Mouse (Mus musculus) ES-E14 (cell line): ENCODE results near the gene Stx7. TPM values are rescaled to one million over a fixed set of nuclear protein-coding genes. Genes with fewer than 3 reads are reported as not detected.
A peak's percentile ranks its signal among the peaks of the same experiment; 100 is the strongest.

ENCODE experiments used
- DNase-seq: peaks from one replicate; pipeline ENCODE4 v3.0.0-alpha.2; 2013; ENCODE audit warnings: low read depth, low spot score
- H3K27ac ChIP-seq: 2 replicates; pipeline ENCODE4 v1.5.1; 2012; ENCODE audit warnings: low read depth, mild to moderate bottlenecking, low read length, moderate library complexity, mixed read lengths; ENCODE audit not compliant: poor library complexity, insufficient read depth, severe bottlenecking
- H3K36me3 ChIP-seq: 2 replicates; pipeline ENCODE4 v1.6.1; 2012; ENCODE audit warnings: mild to moderate bottlenecking, low read length, moderate library complexity, mixed read lengths; ENCODE audit not compliant: control insufficient read depth, poor library complexity, insufficient read depth, severe bottlenecking
- H3K4me1 ChIP-seq, 2 experiments: fragments of 150-350 bp in 1 of 2; sonication (generic) in 1 of 2; 2 replicates each; pipeline ENCODE4 v1.6.1; 2012; ENCODE audit warnings: low read length in 2 of 2, mild to moderate bottlenecking in 1 of 2, mixed read lengths in 1 of 2; ENCODE audit not compliant: control insufficient read depth in 2 of 2, insufficient read depth in 2 of 2, poor library complexity in 1 of 2
- H3K4me3 ChIP-seq, 2 experiments: fragments of 150-350 bp in 1 of 2; sonication (generic) in 1 of 2; 2 replicates each; pipeline ENCODE4 v1.5.1; 2012; ENCODE audit warnings: low read length in 2 of 2, low read depth in 1 of 2, mild to moderate bottlenecking in 1 of 2, mixed read lengths in 1 of 2; ENCODE audit not compliant: insufficient read depth in 1 of 2, poor library complexity in 1 of 2, severe bottlenecking in 1 of 2
- H3K9ac ChIP-seq: 2 replicates; pipeline ENCODE4 v1.6.1; 2012; ENCODE audit warnings: low read depth, mild to moderate bottlenecking, low read length, mixed read lengths; ENCODE audit not compliant: poor library complexity, insufficient read depth, severe bottlenecking
- H3K9me3 ChIP-seq: fragments of 150-350 bp; sonication (generic); 2 replicates; pipeline ENCODE4 v1.6.1; 2012; ENCODE audit warnings: low read depth, mild to moderate bottlenecking, low read length; ENCODE audit not compliant: control insufficient read depth, insufficient read depth
- CHD2 ChIP-seq: IDR thresholded peaks from 2 replicates; pipeline ENCODE4 v1.6.1; 2014; ENCODE audit warnings: mild to moderate bottlenecking, low read depth, low read length, inconsistent platforms
- HCFC1 ChIP-seq: IDR thresholded peaks from 2 replicates; pipeline ENCODE4 v1.6.1; 2012; ENCODE audit warnings: low read length, inconsistent platforms, borderline replicate concordance; ENCODE audit not compliant: insufficient read depth
- MAFK ChIP-seq: IDR thresholded peaks from 2 replicates; pipeline ENCODE4 v1.6.1; 2014; ENCODE audit warnings: mild to moderate bottlenecking, low read depth, low read length, inconsistent platforms; ENCODE audit not compliant: insufficient read depth
- ZC3H11A ChIP-seq: IDR thresholded peaks from 2 replicates; pipeline ENCODE4 v1.6.1; 2012; ENCODE audit warnings: low read depth, mild to moderate bottlenecking, inconsistent platforms, low read length, borderline replicate concordance
- ZNF384 ChIP-seq: IDR thresholded peaks from 2 replicates; pipeline ENCODE4 v1.6.1; 2012; ENCODE audit warnings: low read depth, low read length, inconsistent platforms
- in situ Hi-C, 2 experiments: fragments of 600-800 bp; cut with MboI; formaldehyde crosslinking; loops; one replicate each; pipeline ENCODE4 v1.15.1; 2025; ENCODE audit warnings: low sequenced_read_pairs in 2 of 2, inconsistent platforms in 1 of 2; ENCODE audit not compliant: unreplicated experiment in 2 of 2
- total RNA-seq: library from RNA; depleted of rRNA; stranded (reverse); fragments of 300-350 nt; gene quantifications from 2 replicates; pipeline ENCODE4 v1.2.3, GENCODE M21; 2012

Gene Stx7
- total RNA-seq, 1 experiment, result 44.5 TPM

DNA sequence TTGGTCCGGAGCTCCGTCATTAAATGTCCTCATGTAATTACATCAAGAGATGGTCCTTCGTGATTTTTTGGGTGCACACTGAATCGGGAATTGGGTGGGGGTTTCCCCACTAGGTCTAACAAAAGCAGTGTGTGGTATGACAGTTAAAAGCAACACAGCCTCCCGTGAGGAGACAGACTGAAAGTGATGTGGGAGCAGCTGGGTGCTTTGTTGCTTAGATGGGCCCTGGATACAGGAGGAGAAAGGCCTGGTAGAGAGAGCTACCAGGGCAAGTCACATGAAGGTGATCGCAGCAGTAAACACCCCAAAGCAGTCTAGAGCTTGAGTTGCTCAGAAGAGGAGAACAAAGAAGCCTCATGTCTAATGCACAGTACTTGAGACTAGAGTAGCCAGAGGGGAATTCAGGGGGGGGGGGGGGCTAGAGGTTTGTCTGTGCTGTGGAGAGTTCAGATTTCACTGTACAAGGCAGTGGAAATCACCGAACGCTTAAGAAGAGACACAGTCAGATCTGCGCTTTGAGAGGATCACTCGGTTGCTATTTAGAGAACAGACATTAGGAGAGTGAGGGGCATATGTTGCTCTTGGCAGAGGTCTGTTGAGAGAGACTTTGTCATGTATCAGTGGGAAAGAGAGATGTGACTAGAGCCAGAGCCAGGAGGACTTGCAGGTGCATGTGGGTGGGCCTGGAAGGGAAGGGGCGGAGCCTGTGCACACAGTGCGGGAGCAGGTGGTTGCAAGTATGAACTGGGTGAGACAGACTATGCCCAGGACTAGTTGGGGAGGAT, 9.6 kb downstream of the Stx7 start:
- no peak for DNase-seq
- no peaks in the 10 kb centered on the region for H3K9me3 ChIP-seq
- in situ Hi-C loops, result no loop called here
- TF ChIP-seq CHD2 (no peak), ZNF384 (no peak), ZC3H11A (no peak), HCFC1 (no peak), MAFK (no peak)
- peaks cover 2% of the 10 kb centered on the region in 2 experiments; a peak in 1 of 4 replicates for H3K4me1 ChIP-seq
- peaks cover 2% of the 10 kb centered on the region; the same call in 1 of the 2 replicates for H3K36me3 ChIP-seq
- no peak overlapping the region for H3K9ac ChIP-seq
- H3K27ac ChIP-seq, result no peak overlapping the region
- H3K4me3 ChIP-seq, result no peak overlapping the region

GRCm38 (mm10) chr10:24159575-24159974, 10.5 kb downstream of the Stx7 start:
- Histone ChIP-seq H3K9ac (no peak overlapping the region), H3K9me3 (no peaks in the 10 kb centered on the region), H3K36me3 (peaks cover 2% of the 10 kb centered on the region; the same call in 1 of the 2 replicates), H3K4me3 (no peak overlapping the region), H3K4me1 (peaks cover 2 to 4% of the 10 kb centered on the region in 2 experiments; a peak in 2 of 4 replicates), H3K27ac (no peak overlapping the region)
- no peak for TF ChIP-seq HCFC1
- TF ChIP-seq MAFK, result no peak
- no peak for TF ChIP-seq ZC3H11A
- no peak for TF ChIP-seq CHD2
- TF ChIP-seq ZNF384, result no peak
- DNase-seq, result no peak
- in situ Hi-C loops, result no loop called here

GRCm38 (mm10) chr10:24160349-24160748, 11.2 kb downstream of the Stx7 start:
- no peak overlapping the region for H3K4me3 ChIP-seq
- no peak for DNase-seq

GRCm38 (mm10) chr10:24164137-24164908, 15.2 kb downstream of the Stx7 start:
- H3K27ac ChIP-seq, result peak overlapping the region; percentile 35; the same call in 1 of the 2 replicates
- H3K9ac ChIP-seq, result no peak overlapping the region
- no peak for DNase-seq
- H3K36me3 ChIP-seq, result no peaks in the 10 kb centered on the region; the same call in 1 of the 2 replicates
- H3K4me3 ChIP-seq, result no peak overlapping the region; a peak in 1 of 4 replicates
- no peaks in the 10 kb centered on the region for H3K9me3 ChIP-seq
- peaks cover 3 to 19% of the 10 kb centered on the region in 2 experiments; a peak in 2 of 4 replicates for H3K4me1 ChIP-seq
- TF ChIP-seq ZC3H11A (no peak), CHD2 (no peak), ZNF384 (no peak), HCFC1 (no peak), MAFK (no peak)
- in situ Hi-C loops, result loop anchor here in 1 of 2 experiments (10.0 kb wide), 1 partner anchor 140 kb away; no protein-coding TSS in a partner anchor

More at GRCm38 (mm10) chr10:24160349-24160748, 11.2 kb downstream of the Stx7 start:
- in situ Hi-C loops, result loop anchor here in 1 of 2 experiments (10.0 kb wide), 1 partner anchor 144 kb away; no protein-coding TSS in a partner anchor
- Histone ChIP-seq H3K4me1 (peaks cover 4 to 9% of the 10 kb centered on the region in 2 experiments; a peak in 2 of 4 replicates), H3K36me3 (peaks cover 2% of the 10 kb centered on the region; the same call in 1 of the 2 replicates), H3K9ac (no peak overlapping the region), H3K27ac (no peak overlapping the region), H3K9me3 (no peaks in the 10 kb centered on the region)
- TF ChIP-seq ZC3H11A (no peak), ZNF384 (no peak), MAFK (no peak), HCFC1 (no peak)
